Mouse (Mus musculus) urinary bladder, postnatal 10 days (tissue): ENCODE data around the gene Gal3st3.

Experiments used
- DNase-seq: peaks from one replicate; pipeline ENCODE4 v3.0.0; 2022; ENCODE audit warnings: low spot score

Gal3st3 gene

GRCm38 (mm10) chr19:5297903-5298800 lies at the start of gene Gal3st3:
TSS of gene Gal3st3 (plus strand) at chr19:5298331.
- no peak for DNase-seq

- no peak for DNase-seq
These were observed 41.0 kb upstream of the Gal3st3 start for GRCm38 (mm10) chr19:5257140-5257539.

- DNase-seq: no peak
These were observed 31.1 kb upstream of the Gal3st3 start for GRCm38 (mm10) chr19:5267015-5267414.

- no peak for DNase-seq
These were observed 30.1 kb upstream of the Gal3st3 start for GRCm38 (mm10) chr19:5268017-5268416.

- no peak for DNase-seq
These were observed 29.3 kb upstream of the Gal3st3 start for GRCm38 (mm10) chr19:5268875-5269274.

GRCm38 (mm10) chr19:5269392-5269791 lies 28.7 kb upstream of the Gal3st3 start:
- DNase-seq: no peak

GRCm38 (mm10) chr19:5271430-5271829 lies 26.7 kb upstream of the Gal3st3 start:
- DNase-seq: no peak

GRCm38 (mm10) chr19:5272326-5272795 lies 25.8 kb upstream of the Gal3st3 start:
- DNase-seq: no peak

- DNase-seq: peak; percentile 32
These were observed 25.1 kb upstream of the Gal3st3 start, which contains the start of gene Pacs1 for GRCm38 (mm10) chr19:5272801-5273733. TSS of gene Pacs1 (minus strand) at chr19:5273119.

- no peak for DNase-seq
These were observed 24.2 kb upstream of the Gal3st3 start for GRCm38 (mm10) chr19:5273916-5274315.

GRCm38 (mm10) chr19:5274641-5275040 lies 23.5 kb upstream of the Gal3st3 start:
- no peak for DNase-seq

- DNase-seq: no peak
These were observed 22.4 kb upstream of the Gal3st3 start for GRCm38 (mm10) chr19:5275736-5276135.

- no peak for DNase-seq
These were observed 21.6 kb upstream of the Gal3st3 start for GRCm38 (mm10) chr19:5276531-5276930.

- no peak for DNase-seq
These were observed 21.0 kb upstream of the Gal3st3 start for GRCm38 (mm10) chr19:5277140-5277539.

- no peak for DNase-seq
These were observed 19.8 kb upstream of the Gal3st3 start for GRCm38 (mm10) chr19:5278381-5278780.

GRCm38 (mm10) chr19:5294972-5295735 lies 3.0 kb upstream of the Gal3st3 start, which contains the start of gene Sf3b2:
TSS of gene Sf3b2 (minus strand) at chr19:5295455.
- peak; percentile 93 for DNase-seq

GRCm38 (mm10) chr19:5295736-5296075 lies 2.4 kb upstream of the Gal3st3 start:
- DNase-seq: no peak

- DNase-seq: no peak
These were observed 1.5 kb upstream of the Gal3st3 start for GRCm38 (mm10) chr19:5296630-5297029.

GRCm38 (mm10) chr19:5300588-5300987 lies 2.5 kb downstream of the Gal3st3 start:
- DNase-seq: no peak

- no peak for DNase-seq
These were observed 4.3 kb downstream of the Gal3st3 start for GRCm38 (mm10) chr19:5302455-5302854.

GRCm38 (mm10) chr19:5306279-5306678 lies 8.1 kb downstream of the Gal3st3 start:
- no peak for DNase-seq
